Mouse (Mus musculus) intestine, embryonic 16.5 days (tissue): ENCODE data around the gene Trim44. TPM values are rescaled to one million over a fixed set of nuclear protein-coding genes. Genes with fewer than 3 reads are reported as not detected.

Source experiments
- ATAC-seq: fragments of 200-750 bp; cut with Nextera tagmentation; 2 replicates; pipeline ENCODE4 v1.8.0; 2017; ENCODE audit warnings: moderate TSS enrichment, moderate library complexity
- H3K27ac ChIP-seq: fragments of 300-500 bp; sonication (generic); 2 replicates; pipeline ENCODE4 v1.5.1; 2014; ENCODE audit warnings: mild to moderate bottlenecking, low read length
- H3K27me3 ChIP-seq: fragments of 300-500 bp; sonication (generic); replicated peaks from 2 replicates; pipeline ENCODE4 v1.6.1; 2014; ENCODE audit warnings: low read length, control low read depth, mixed read lengths; ENCODE audit not compliant: control insufficient read depth, insufficient read depth
- H3K36me3 ChIP-seq: fragments of 300-500 bp; sonication (generic); 2 replicates; pipeline ENCODE4 v1.6.1; 2014; ENCODE audit warnings: low read length, control low read depth; ENCODE audit not compliant: control insufficient read depth, insufficient read depth
- H3K4me1 ChIP-seq: fragments of 300-500 bp; sonication (generic); 2 replicates; pipeline ENCODE4 v1.6.1; 2014; ENCODE audit warnings: low read length, control low read depth, mixed read lengths; ENCODE audit not compliant: control insufficient read depth, insufficient read depth
- H3K4me2 ChIP-seq: fragments of 300-500 bp; sonication (generic); 2 replicates; pipeline ENCODE4 v1.6.1; 2014; ENCODE audit warnings: low read depth, low read length, control low read depth
- H3K4me3 ChIP-seq: fragments of 300-500 bp; sonication (generic); 2 replicates; pipeline ENCODE4 v1.5.1; 2014; ENCODE audit warnings: mild to moderate bottlenecking, low read length
- H3K9ac ChIP-seq: fragments of 300-500 bp; sonication (generic); 2 replicates; pipeline ENCODE4 v1.6.1; 2014; ENCODE audit warnings: low read depth, low read length
- H3K9me3 ChIP-seq: fragments of 300-500 bp; sonication (generic); 2 replicates; pipeline ENCODE4 v1.6.1; 2016; ENCODE audit warnings: low read length, control low read depth; ENCODE audit not compliant: control insufficient read depth
- WGBS: fragments of 180-500 bp; shearing (Covaris S2); extraction: QIAGEN DNeasy Blood & Tissue Kit; methylation state at CpG from one replicate; pipeline ENCODE4 v1.1.7; 2014; 5-methylcytosine and 5-hydroxymethylcytosine counted together
- polyA plus RNA-seq: library from polyadenylated mRNA; unstranded; fragments of >200 nt; fragmentation: Nextera tagmentation; extraction: Ambion mirVana; gene quantifications from 2 replicates; pipeline ENCODE4 v1.2.1, GENCODE M21; 2015

The Trim44 gene
- polyA plus RNA-seq: 10.1 and 10.2 TPM in 2 replicates

DNA sequence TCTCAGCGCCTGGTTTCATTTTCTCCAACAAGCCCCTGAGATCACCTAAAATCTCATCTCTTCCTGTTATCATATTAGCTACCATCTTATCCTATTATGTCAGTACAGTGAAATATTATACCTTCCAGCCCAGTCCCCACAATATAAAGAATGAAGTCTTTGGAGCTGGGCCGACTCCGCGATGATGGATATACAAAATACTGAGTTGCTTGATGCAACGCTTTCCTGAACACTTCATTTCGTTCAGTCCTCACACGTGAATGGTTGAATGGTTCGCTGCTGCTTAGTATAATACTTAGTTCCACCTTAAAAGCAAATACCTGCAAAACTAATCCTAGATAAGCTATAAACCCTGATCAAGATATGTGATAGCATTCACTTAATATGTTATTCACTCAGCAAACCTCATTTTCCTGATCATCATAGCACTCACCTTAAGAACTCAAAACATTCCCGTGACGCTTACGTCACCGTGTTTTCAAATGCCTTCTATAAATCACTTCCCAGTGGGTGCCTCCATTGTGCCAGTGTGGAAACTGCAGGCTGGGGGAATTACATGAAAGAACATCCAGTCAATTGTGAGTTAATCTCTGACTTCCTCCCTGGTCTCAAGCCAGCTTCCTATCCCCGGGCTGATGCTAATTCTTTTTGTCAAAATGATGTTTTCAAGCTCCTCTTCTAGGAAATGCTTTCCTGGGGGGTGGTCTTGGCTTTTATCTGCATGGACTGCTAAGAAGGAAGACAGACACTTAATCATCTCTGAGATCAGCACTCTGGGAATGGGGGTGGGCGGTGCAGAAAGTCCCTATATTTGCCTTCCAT lies at the start of gene Trim44:
Trim44 (minus strand) TSS at position 466 of the 822 bp plus-strand sequence.
- Histone ChIP-seq H3K4me1 (peaks cover 18% of the 10 kb centered on the region), H3K9me3 (no peaks in the 10 kb centered on the region), H3K27me3 (no peaks in the 10 kb centered on the region), H3K4me2 (peak within 1 kb of the TSS; percentile 28), H3K27ac (peak within 1 kb of the TSS; percentile 6; the same call in 1 of the 2 replicates), H3K36me3 (no peaks in the 10 kb centered on the region), H3K4me3 (no peak within 1 kb of the TSS), H3K9ac (no peak within 1 kb of the TSS)
- WGBS: 32% methylated on average over 14 of the region's 14 CpGs
- peak; percentile 25 for ATAC-seq

DNA sequence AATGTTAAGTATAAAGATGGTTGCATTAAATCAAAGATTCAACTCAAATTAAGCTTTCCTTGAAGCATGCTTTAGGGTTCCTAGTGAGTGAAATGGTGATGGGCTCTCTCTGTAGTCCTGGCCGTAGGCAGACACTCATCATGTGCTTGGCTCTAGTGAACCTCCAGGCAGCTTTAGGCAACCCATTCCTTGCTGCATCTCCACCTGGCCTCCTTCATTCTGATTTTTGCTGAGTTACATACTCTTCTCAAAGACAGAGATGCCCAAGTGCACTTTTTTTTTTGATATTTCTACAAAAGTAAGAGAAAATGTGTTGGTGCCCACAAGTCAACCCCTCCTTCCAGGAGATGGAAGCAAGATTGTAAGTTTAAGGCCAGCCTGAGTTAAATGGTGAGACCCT lies 47.5 kb upstream of the Trim44 start:
- no peaks in the 10 kb centered on the region for H3K27me3 ChIP-seq
- no peaks in the 10 kb centered on the region for H3K36me3 ChIP-seq
- WGBS: 72% methylated on average over 1 of the region's 1 CpGs
- peaks cover 18% of the 10 kb centered on the region for H3K4me1 ChIP-seq
- H3K27ac ChIP-seq: no peak overlapping the region
- H3K9me3 ChIP-seq: no peaks in the 10 kb centered on the region
- H3K9ac ChIP-seq: no peak overlapping the region
- H3K4me2 ChIP-seq: no peak overlapping the region
- H3K4me3 ChIP-seq: no peak overlapping the region
- ATAC-seq: no peak

DNA sequence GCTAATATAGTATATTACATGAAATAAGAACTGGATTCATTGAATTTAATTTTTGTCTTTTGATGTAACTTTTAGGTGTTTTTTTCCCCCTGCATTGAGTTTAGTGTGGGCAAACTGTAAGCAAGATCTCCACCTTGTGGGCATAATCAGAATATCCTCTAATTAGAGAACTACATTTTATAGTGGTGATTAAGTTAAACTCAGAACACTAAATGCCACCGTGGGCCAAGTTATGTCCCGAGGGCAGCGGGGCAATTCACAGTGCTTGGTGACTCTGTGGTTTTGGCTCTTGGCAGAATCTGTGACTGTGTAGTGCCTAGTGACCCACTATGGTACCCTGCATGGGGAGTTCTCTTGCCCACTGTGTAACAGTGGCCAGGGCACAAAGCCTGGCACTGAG lies 45.8 kb upstream of the Trim44 start:
- no peak for ATAC-seq
- no peaks in the 10 kb centered on the region for H3K9me3 ChIP-seq
- no peaks in the 10 kb centered on the region for H3K36me3 ChIP-seq
- H3K27me3 ChIP-seq: no peaks in the 10 kb centered on the region
- H3K4me3 ChIP-seq: no peak overlapping the region
- H3K4me2 ChIP-seq: no peak overlapping the region
- 42% methylated on average over 3 of the region's 3 CpGs for WGBS
- peaks cover 23% of the 10 kb centered on the region for H3K4me1 ChIP-seq
- no peak overlapping the region for H3K27ac ChIP-seq
- no peak overlapping the region for H3K9ac ChIP-seq

DNA sequence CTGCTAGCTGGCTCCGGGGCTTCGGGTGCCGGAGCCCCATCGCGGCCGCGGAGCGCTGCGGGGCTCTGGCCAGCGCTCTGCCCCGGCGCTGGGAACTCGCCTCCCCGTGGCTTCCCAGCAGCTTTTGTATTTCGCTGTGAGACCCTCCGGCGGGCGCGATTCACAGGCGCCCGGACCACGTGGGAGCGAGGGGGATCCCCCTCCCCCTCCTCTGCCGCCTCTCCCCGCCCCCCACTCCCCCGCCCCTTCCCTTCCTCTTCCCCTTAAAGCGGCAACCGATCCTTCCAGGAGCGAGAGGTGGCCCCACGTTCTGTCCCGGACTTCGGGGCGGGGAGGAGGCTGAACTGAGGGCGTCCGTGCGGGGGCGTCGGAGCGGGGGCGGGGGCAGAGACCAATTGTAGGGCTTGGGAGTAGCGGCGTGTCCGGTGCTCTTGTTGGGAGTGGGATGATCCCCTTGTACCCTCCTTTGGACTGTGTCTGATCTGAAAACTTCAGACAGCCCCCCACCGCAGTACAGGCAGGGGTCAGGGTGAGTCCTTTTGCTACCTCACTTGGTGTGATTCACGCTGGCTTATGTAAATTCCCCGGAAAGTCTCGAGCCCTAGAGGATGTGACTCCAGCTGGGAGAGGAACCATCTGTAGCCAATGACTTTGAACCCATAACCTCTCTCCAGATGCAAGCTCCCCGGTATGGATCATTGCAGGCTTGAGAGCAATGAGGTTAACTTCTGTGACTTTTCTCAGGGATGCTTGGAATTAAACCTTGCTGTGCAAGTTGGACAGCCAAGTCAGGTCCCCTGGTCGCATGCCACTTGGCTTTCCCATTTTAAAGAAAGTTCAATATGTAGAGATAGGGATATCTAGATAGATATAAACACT lies 44.3 kb upstream of the Trim44 start, which contains the start of gene Fjx1:
Fjx1 (minus strand) TSS at position 829 of the 879 bp plus-strand sequence.
- H3K36me3 ChIP-seq: no peaks in the 10 kb centered on the region
- peak within 1 kb of the TSS; percentile 76 for H3K9ac ChIP-seq
- under 1% methylated on average over 33 of the region's 49 CpGs for WGBS
- no peaks in the 10 kb centered on the region for H3K27me3 ChIP-seq
- no peaks in the 10 kb centered on the region for H3K9me3 ChIP-seq
- H3K4me2 ChIP-seq: peak within 1 kb of the TSS; percentile 97
- peak; percentile 54 for ATAC-seq
- H3K4me1 ChIP-seq: peaks cover 23% of the 10 kb centered on the region
- H3K27ac ChIP-seq: peak within 1 kb of the TSS; percentile 74
- peak within 1 kb of the TSS; percentile 74 for H3K4me3 ChIP-seq

DNA sequence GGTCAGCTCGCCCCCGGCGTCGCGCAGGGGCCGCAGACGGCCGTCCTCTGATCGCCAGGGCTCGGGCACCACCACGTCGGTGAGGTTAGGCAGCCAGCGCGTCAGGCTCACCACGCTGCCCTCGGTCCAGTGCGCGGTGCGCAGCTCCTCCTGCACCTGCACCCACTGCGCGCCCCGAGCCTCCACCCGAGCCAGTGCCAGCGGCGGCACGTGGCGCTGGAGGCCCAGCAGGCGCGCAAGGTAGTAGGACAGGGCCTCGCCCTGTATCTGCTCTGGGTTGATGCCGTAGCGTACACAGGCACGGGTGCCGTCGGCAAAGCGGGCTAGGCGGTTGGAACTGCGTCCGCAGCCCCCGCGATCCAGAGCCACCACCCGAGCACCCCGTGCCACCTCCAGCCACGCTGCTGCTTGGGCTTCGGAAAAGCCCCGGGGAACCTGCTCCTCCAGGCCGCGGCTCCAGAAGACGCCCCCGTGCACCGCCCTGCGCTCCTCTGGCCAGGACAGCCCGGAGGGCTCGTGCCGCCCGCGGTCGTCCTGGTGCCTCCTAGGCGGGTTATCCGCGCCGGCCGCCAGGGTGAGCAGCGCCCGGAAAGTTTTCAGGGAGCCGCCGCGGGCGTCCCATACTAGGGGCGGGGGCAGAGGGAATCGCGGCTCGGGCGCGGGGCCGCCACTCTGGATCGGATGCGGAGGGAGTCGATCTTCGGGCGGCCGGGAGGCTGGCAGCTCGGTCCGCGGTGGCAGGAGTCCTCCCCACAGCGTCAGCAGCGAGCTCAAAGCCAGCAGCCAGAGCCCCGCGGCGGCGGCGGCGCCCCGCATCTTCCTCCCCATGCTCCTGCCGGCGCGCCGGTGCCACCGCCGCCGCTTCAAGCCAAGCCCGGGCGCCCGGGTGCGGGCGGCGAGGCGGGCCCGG lies 43.4 kb upstream of the Trim44 start:
- peak; percentile 73 for ATAC-seq
- Histone ChIP-seq H3K9me3 (no peaks in the 10 kb centered on the region), H3K27ac (peak overlapping the region; percentile 74), H3K4me3 (peak overlapping the region; percentile 74), H3K27me3 (no peaks in the 10 kb centered on the region), H3K36me3 (no peaks in the 10 kb centered on the region), H3K4me1 (peaks cover 23% of the 10 kb centered on the region), H3K4me2 (peak overlapping the region; percentile 97), H3K9ac (peak overlapping the region; percentile 76)
- WGBS: under 1% methylated on average over 98 of the region's 109 CpGs

DNA sequence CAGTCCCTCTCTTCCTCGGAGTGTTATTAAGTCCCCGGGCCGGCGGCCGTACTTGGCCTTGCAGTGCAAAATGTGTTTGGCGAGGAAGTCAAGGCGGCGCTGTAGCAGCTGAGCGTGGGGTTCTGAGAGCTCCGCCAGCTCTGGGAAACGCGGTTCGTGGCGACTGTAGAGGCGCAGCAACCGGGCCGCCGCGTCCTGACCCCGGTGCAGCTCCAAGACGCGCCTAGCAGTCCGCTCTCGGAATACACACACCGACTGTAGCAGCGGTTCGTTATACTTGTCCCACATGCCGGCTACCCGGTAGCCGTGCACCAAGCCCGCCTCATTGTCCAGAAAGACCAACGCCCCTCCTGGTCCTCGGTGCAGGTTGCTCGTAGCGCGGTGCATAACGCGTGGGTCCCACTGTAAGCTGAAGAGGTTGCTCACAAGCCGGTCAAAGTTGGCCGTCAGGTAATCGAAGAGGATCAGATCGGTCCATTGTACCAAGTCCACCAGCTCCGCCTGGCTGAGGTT lies 42.7 kb upstream of the Trim44 start:
- peak overlapping the region; percentile 76 for H3K9ac ChIP-seq
- H3K4me3 ChIP-seq: peak overlapping the region; percentile 74
- WGBS: under 1% methylated on average over 43 of the region's 43 CpGs
- H3K36me3 ChIP-seq: no peaks in the 10 kb centered on the region
- no peaks in the 10 kb centered on the region for H3K27me3 ChIP-seq
- H3K27ac ChIP-seq: peak overlapping the region; percentile 74; the same call in 1 of the 2 replicates
- H3K4me2 ChIP-seq: peak overlapping the region; percentile 97
- peak; percentile 50 for ATAC-seq
- peaks cover 23% of the 10 kb centered on the region for H3K4me1 ChIP-seq
- no peaks in the 10 kb centered on the region for H3K9me3 ChIP-seq

DNA sequence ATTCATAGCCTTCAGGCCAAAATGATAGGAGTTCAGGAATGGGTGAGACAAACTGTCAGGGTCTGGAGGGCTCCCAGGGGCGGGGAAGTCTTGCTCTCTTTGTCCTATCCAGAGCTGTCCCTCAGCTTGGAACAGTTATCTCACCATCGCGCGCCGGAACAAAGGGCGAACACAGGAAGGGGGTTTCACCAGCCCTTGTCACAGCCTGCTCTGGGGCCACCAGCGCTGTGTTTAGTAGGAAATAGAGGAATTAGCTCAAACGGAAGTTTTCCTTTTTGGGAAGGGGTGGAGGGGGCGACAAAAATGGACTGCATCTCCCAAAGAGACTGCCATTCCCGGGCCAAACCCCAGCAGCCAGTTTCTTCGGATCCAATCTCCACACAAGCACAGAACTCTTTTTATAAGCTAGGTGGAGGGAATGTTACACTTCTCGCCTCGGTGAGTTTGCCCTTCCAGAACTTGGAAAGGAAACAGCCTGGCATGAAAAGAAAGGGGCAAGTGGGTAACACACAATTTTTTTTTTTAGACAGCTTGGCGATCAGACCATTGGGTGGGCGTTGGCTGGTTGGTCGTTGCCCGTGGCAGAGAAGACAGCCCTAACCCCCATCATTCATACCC lies 42.1 kb upstream of the Trim44 start:
- Histone ChIP-seq H3K9ac (peak overlapping the region; percentile 76), H3K9me3 (no peaks in the 10 kb centered on the region), H3K27me3 (no peaks in the 10 kb centered on the region), H3K4me1 (peaks cover 21% of the 10 kb centered on the region), H3K4me3 (peak overlapping the region; percentile 74), H3K27ac (no peak overlapping the region), H3K36me3 (no peaks in the 10 kb centered on the region), H3K4me2 (peak overlapping the region; percentile 97)
- WGBS: 6% methylated on average over 17 of the region's 17 CpGs
- no peak for ATAC-seq

DNA sequence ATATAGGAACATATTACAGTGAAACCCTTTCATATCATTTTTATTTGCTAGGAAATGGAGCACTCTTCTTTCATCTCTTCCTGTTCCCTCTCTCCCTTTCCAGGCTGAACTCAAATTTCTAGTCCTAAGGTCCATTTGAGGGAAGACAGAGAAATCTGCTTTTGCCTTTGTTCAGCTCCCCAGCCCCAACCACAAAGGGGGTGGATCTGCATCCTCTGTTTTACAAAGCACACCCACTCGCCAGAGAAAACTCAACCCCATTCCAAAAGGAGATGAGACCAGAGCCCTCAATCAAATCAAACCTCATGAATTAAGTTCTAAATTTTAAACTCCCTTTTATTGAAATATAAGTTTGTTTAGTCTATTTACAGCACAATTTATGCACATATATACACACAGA lies 41.4 kb upstream of the Trim44 start:
- H3K36me3 ChIP-seq: no peaks in the 10 kb centered on the region
- H3K9me3 ChIP-seq: no peaks in the 10 kb centered on the region
- ATAC-seq: no peak
- no peak overlapping the region for H3K4me3 ChIP-seq
- peaks cover 16% of the 10 kb centered on the region; the same call in 1 of the 2 replicates for H3K4me1 ChIP-seq
- H3K27me3 ChIP-seq: no peaks in the 10 kb centered on the region
- H3K9ac ChIP-seq: no peak overlapping the region
- no peak overlapping the region for H3K4me2 ChIP-seq
- no peak overlapping the region for H3K27ac ChIP-seq
- 42% methylated on average over 1 of the region's 1 CpGs for WGBS
